Mouse (Mus musculus) liver, postnatal 0 days (tissue): ENCODE results near the gene Cemip.

ENCODE experiments used
- CTCF ChIP-seq: sonication (generic); IDR thresholded peaks from 2 replicates; pipeline ENCODE4 v1.5.1; 2016; ENCODE audit warnings: antibody characterized with exemption, low read depth
- EP300 ChIP-seq: IDR thresholded peaks from 2 replicates; pipeline ENCODE4 v1.6.1; 2016; ENCODE audit warnings: antibody characterized with exemption, low read depth, mild to moderate bottlenecking

- TF ChIP-seq CTCF, result no peak
- no peak for TF ChIP-seq EP300
These were observed 26.5 kb downstream of the Cemip start for GRCm38 (mm10) chr7:84059799-84060198.
